Mouse (Mus musculus) ES-E14 (cell line): ENCODE measurements around the gene C130074G19Rik. TPM values are rescaled to one million over a fixed set of nuclear protein-coding genes. Genes with fewer than 3 reads are reported as not detected.

ENCODE experiments used
- DNase-seq: peaks from one replicate; pipeline ENCODE4 v3.0.0-alpha.2; 2013; ENCODE audit warnings: low read depth, low spot score
- H3K27ac ChIP-seq: 2 replicates; pipeline ENCODE4 v1.5.1; 2012; ENCODE audit warnings: low read depth, mild to moderate bottlenecking, low read length, moderate library complexity, mixed read lengths; ENCODE audit not compliant: poor library complexity, insufficient read depth, severe bottlenecking
- H3K36me3 ChIP-seq: 2 replicates; pipeline ENCODE4 v1.6.1; 2012; ENCODE audit warnings: mild to moderate bottlenecking, low read length, moderate library complexity, mixed read lengths; ENCODE audit not compliant: control insufficient read depth, poor library complexity, insufficient read depth, severe bottlenecking
- H3K4me1 ChIP-seq, 2 experiments: fragments of 150-350 bp in 1 of 2; sonication (generic) in 1 of 2; 2 replicates each; pipeline ENCODE4 v1.6.1; 2012; ENCODE audit warnings: low read length in 2 of 2, mild to moderate bottlenecking in 1 of 2, mixed read lengths in 1 of 2; ENCODE audit not compliant: control insufficient read depth in 2 of 2, insufficient read depth in 2 of 2, poor library complexity in 1 of 2
- H3K4me3 ChIP-seq, 2 experiments: fragments of 150-350 bp in 1 of 2; sonication (generic) in 1 of 2; 2 replicates each; pipeline ENCODE4 v1.5.1; 2012; ENCODE audit warnings: low read length in 2 of 2, low read depth in 1 of 2, mild to moderate bottlenecking in 1 of 2, mixed read lengths in 1 of 2; ENCODE audit not compliant: insufficient read depth in 1 of 2, poor library complexity in 1 of 2, severe bottlenecking in 1 of 2
- H3K9ac ChIP-seq: 2 replicates; pipeline ENCODE4 v1.6.1; 2012; ENCODE audit warnings: low read depth, mild to moderate bottlenecking, low read length, mixed read lengths; ENCODE audit not compliant: poor library complexity, insufficient read depth, severe bottlenecking
- H3K9me3 ChIP-seq: fragments of 150-350 bp; sonication (generic); 2 replicates; pipeline ENCODE4 v1.6.1; 2012; ENCODE audit warnings: low read depth, mild to moderate bottlenecking, low read length; ENCODE audit not compliant: control insufficient read depth, insufficient read depth
- CHD2 ChIP-seq: IDR thresholded peaks from 2 replicates; pipeline ENCODE4 v1.6.1; 2014; ENCODE audit warnings: mild to moderate bottlenecking, low read depth, low read length, inconsistent platforms
- HCFC1 ChIP-seq: IDR thresholded peaks from 2 replicates; pipeline ENCODE4 v1.6.1; 2012; ENCODE audit warnings: low read length, inconsistent platforms, borderline replicate concordance; ENCODE audit not compliant: insufficient read depth
- MAFK ChIP-seq: IDR thresholded peaks from 2 replicates; pipeline ENCODE4 v1.6.1; 2014; ENCODE audit warnings: mild to moderate bottlenecking, low read depth, low read length, inconsistent platforms; ENCODE audit not compliant: insufficient read depth
- ZC3H11A ChIP-seq: IDR thresholded peaks from 2 replicates; pipeline ENCODE4 v1.6.1; 2012; ENCODE audit warnings: low read depth, mild to moderate bottlenecking, inconsistent platforms, low read length, borderline replicate concordance
- ZNF384 ChIP-seq: IDR thresholded peaks from 2 replicates; pipeline ENCODE4 v1.6.1; 2012; ENCODE audit warnings: low read depth, low read length, inconsistent platforms
- in situ Hi-C, 2 experiments: fragments of 600-800 bp; cut with MboI; formaldehyde crosslinking; loops; one replicate each; pipeline ENCODE4 v1.15.1; 2025; ENCODE audit warnings: low sequenced_read_pairs in 2 of 2, inconsistent platforms in 1 of 2; ENCODE audit not compliant: unreplicated experiment in 2 of 2
- total RNA-seq: library from RNA; depleted of rRNA; stranded (reverse); fragments of 300-350 nt; gene quantifications from 2 replicates; pipeline ENCODE4 v1.2.3, GENCODE M21; 2012

Gene C130074G19Rik
- total RNA-seq, 1 experiment, result 1.6 TPM

GRCm38 (mm10) chr1:184881861-184882260 lies 1.2 kb downstream of the C130074G19Rik start:
- H3K27ac ChIP-seq, result no peak overlapping the region
- DNase-seq, result no peak
- no peak overlapping the region for H3K9ac ChIP-seq
- H3K4me3 ChIP-seq, result peak overlapping the region in 1 of 2 experiments; percentile 75; a peak in 1 of 4 replicates
- no peaks in the 10 kb centered on the region for H3K36me3 ChIP-seq
- in situ Hi-C loops, result no loop called here
- H3K9me3 ChIP-seq, result no peaks in the 10 kb centered on the region
- H3K4me1 ChIP-seq, result no peaks in the 10 kb centered on the region
- no peak for TF ChIP-seq HCFC1
- TF ChIP-seq ZC3H11A, result no peak
- TF ChIP-seq CHD2, result no peak
- no peak for TF ChIP-seq ZNF384
- TF ChIP-seq MAFK, result no peak

DNA sequence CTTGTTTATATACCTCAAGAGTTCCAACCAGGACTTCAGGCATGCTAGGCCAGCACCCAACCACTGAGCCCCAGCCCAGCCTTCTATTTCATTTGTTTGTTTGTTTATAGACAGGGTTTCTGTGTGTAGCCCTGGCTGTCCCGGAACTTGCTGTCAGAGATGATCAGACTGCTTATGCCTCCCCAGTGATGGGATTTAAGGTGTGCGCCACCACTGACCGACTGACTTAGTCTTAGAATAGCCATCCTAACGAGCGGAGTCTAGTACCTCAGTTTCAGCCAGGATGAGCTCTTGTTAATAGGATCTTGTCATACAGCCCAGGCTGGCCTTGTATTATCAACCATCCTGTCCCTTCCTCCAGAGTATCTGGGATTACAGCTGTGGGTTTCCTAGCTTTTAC lies 1.8 kb downstream of the C130074G19Rik start:
- no peak overlapping the region for H3K4me3 ChIP-seq
- H3K27ac ChIP-seq, result no peak overlapping the region
- H3K36me3 ChIP-seq, result no peaks in the 10 kb centered on the region
- DNase-seq, result no peak
- H3K9ac ChIP-seq, result no peak overlapping the region
- no peak for TF ChIP-seq MAFK
- no peak for TF ChIP-seq ZNF384
- no peak for TF ChIP-seq CHD2
- no peak for TF ChIP-seq ZC3H11A
- TF ChIP-seq HCFC1, result no peak
- no peaks in the 10 kb centered on the region for H3K9me3 ChIP-seq
- H3K4me1 ChIP-seq, result no peaks in the 10 kb centered on the region
- in situ Hi-C loops, result no loop called here

- DNase-seq, result no peak
- Histone ChIP-seq H3K4me3 (no peak overlapping the region), H3K36me3 (no peaks in the 10 kb centered on the region), H3K27ac (no peak overlapping the region), H3K4me1 (peaks cover 0 to 2% of the 10 kb centered on the region in 2 experiments; a peak in 1 of 4 replicates), H3K9me3 (no peaks in the 10 kb centered on the region), H3K9ac (no peak overlapping the region)
- TF ChIP-seq ZC3H11A (no peak), ZNF384 (no peak), CHD2 (no peak), MAFK (no peak), HCFC1 (no peak)
- in situ Hi-C loops, result no loop called here
Measured at GRCm38 (mm10) chr1:184878860-184879259, 4.2 kb downstream of the C130074G19Rik start.

- TF ChIP-seq MAFK, result no peak
- TF ChIP-seq ZNF384, result no peak
- no peak for TF ChIP-seq CHD2
- no peak for TF ChIP-seq ZC3H11A
- no peak for TF ChIP-seq HCFC1
- H3K4me3 ChIP-seq, result no peak overlapping the region
- DNase-seq, result no peak
- H3K9me3 ChIP-seq, result no peaks in the 10 kb centered on the region
- no peaks in the 10 kb centered on the region for H3K36me3 ChIP-seq
- in situ Hi-C loops, result no loop called here
- peaks cover 0 to 4% of the 10 kb centered on the region in 2 experiments; a peak in 1 of 4 replicates for H3K4me1 ChIP-seq
- no peak overlapping the region for H3K9ac ChIP-seq
- H3K27ac ChIP-seq, result no peak overlapping the region
Measured at GRCm38 (mm10) chr1:184877306-184877705, 5.7 kb downstream of the C130074G19Rik start.

DNA sequence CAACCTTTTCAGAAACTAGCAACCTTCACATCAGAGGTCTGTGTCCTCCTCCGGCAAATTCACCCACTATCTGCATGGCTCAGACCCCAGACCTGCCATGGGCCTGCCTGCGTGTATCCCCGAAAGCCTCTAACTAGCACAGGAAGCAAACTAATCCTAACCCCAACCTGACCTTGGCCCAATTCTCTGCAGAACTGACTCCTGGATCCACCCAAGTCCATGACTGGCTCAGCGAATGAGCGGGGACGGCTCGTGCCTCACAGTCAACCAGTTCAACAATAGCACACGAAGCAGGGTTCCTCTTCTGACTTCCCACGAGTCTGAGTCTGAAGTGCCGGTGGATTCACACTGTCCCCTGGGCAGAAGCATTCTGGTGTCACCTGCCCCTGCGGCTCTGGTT lies 9.1 kb downstream of the C130074G19Rik start:
- TF ChIP-seq ZNF384, result no peak
- no peak for TF ChIP-seq ZC3H11A
- TF ChIP-seq CHD2, result no peak
- no peak for TF ChIP-seq HCFC1
- no peak for TF ChIP-seq MAFK
- DNase-seq, result no peak
- Histone ChIP-seq H3K4me3 (no peak overlapping the region), H3K9ac (no peak overlapping the region), H3K36me3 (no peaks in the 10 kb centered on the region), H3K4me1 (peaks cover 0 to 4% of the 10 kb centered on the region in 2 experiments; a peak in 1 of 4 replicates), H3K27ac (no peak overlapping the region), H3K9me3 (no peaks in the 10 kb centered on the region)
- in situ Hi-C loops, result no loop called here
